Mouse (Mus musculus): ENCODE results near the gene Fscn1. TPM values are rescaled to one million over a fixed set of nuclear protein-coding genes. Genes with fewer than 3 reads are reported as not detected.

Fscn1 gene
- total and polyA plus RNA-seq, 2 experiments from 2014 or later, result 77.9 to 104 TPM

DNA sequence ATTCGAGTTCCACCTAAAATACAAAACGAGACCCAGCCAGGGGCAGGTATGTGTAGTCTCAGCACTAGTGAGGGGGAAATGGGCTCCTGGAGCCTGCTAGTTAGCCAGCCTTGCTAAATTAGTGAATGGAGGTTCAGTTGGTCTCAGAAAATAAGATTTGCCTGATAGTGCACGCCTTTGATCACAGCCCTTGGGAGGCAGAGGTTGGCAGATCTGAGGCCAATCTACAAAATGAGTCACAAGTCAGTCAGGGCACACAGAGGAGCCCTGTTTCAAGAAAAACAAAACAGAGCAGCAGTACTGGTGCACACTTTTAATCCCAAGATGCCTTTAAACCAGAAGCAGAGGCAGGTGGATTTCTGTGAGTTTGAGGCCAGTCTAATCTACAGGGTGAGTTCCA lies 29.0 kb downstream of the Fscn1 start:
- Histone ChIP-seq H3K27ac (ENCODE audit: low read depth) (no peak overlapping the region), H3K27me3 (ENCODE audit: control insufficient read depth, insufficient read depth, low read length) (no peaks in the 10 kb centered on the region), H3K4me3 (ENCODE audit: low read depth, low read length) (no peak overlapping the region), H3K4me2 (ENCODE audit: low read depth, low read length) (no peak overlapping the region), H3K36me3 (replicated peaks; ENCODE audit: control insufficient read depth, insufficient read depth, low read length) (peaks cover 32% of the 10 kb centered on the region), H3K4me1 (ENCODE audit: control insufficient read depth, insufficient read depth) (peaks cover 3% of the 10 kb centered on the region; the same call in 1 of the 2 replicates), H3K9ac (replicated peaks; ENCODE audit: low read depth, low read length) (no peak overlapping the region), H3K9me3 (replicated peaks; ENCODE audit: control insufficient read depth, low read length) (no peaks in the 10 kb centered on the region)
- DNase-seq (ENCODE audit: low spot score) (no peak), ATAC-seq (ENCODE audit: insufficient read depth, low read depth) (no peak)
- WGBS, result 82% methylated on average over 3 of the region's 3 CpGs
- TF ChIP-seq CTCF (IDR thresholded peaks at IDR 0.05; ENCODE audit: low read depth) (no peak), EP300 (IDR thresholded peaks at IDR 0.05; ENCODE audit: low read depth) (no peak)

DNA sequence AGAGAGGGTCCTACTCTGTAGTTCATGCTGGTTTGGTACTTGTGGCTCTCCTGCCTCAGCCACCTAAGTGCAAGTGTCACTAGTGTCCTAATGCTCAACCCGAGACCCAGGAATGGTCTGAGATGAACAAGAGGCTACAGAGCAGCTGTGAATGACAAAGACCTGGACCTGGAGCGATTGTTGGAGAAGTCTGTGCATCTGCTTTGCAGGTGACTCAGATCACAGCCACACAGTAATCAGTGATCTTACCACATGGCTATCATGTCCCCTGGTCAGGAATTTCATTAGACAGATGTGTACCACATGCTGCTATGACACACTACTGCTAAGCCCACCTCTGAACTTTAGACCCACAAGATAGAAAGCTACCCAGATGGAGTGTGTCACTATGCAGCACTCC lies 34.6 kb downstream of the Fscn1 start:
- no peak overlapping the region for H3K27ac ChIP-seq (ENCODE audit: low read depth)
- no peaks in the 10 kb centered on the region for H3K9me3 ChIP-seq (replicated peaks; ENCODE audit: control insufficient read depth, low read length)
- DNase-seq (ENCODE audit: low spot score), result no peak
- no peaks in the 10 kb centered on the region for H3K27me3 ChIP-seq (ENCODE audit: control insufficient read depth, insufficient read depth, low read length)
- no peak for TF ChIP-seq EP300 (IDR thresholded peaks at IDR 0.05; ENCODE audit: low read depth)
- TF ChIP-seq CTCF (IDR thresholded peaks at IDR 0.05; ENCODE audit: low read depth), result no peak
- 85% methylated on average over 2 of the region's 2 CpGs for WGBS
- no peak overlapping the region for H3K4me2 ChIP-seq (ENCODE audit: low read depth, low read length)
- ATAC-seq (ENCODE audit: insufficient read depth, low read depth), result no peak
- H3K9ac ChIP-seq (replicated peaks; ENCODE audit: low read depth, low read length), result no peak overlapping the region
- H3K36me3 ChIP-seq (replicated peaks; ENCODE audit: control insufficient read depth, insufficient read depth, low read length), result peaks cover 42% of the 10 kb centered on the region
- H3K4me1 ChIP-seq (ENCODE audit: control insufficient read depth, insufficient read depth), result no peaks in the 10 kb centered on the region
- no peak overlapping the region for H3K4me3 ChIP-seq (ENCODE audit: low read depth, low read length)

DNA sequence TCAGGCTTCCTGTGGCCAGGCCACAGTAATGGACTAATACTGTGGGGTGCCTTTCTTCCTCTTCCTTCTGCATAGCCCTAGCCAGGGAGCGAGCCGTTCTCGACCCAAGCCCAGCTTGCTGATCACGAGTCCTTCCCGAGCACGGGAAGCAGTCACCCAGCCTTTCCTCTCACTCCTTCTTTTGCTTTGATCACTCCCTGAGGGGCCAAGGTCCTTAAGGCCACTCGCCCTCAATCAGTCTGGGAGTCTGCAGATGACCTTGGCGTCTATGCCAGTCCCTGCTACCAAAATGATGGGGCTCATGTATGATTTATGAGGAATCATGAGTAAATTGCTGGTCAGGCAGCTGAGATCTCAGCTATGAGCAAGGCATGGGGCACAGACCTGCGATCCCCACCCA lies 37.4 kb downstream of the Fscn1 start:
- Histone ChIP-seq H3K4me2 (ENCODE audit: low read depth, low read length) (no peak overlapping the region), H3K27me3 (ENCODE audit: control insufficient read depth, insufficient read depth, low read length) (no peaks in the 10 kb centered on the region), H3K27ac (ENCODE audit: low read depth) (peak overlapping the region; percentile 71), H3K36me3 (replicated peaks; ENCODE audit: control insufficient read depth, insufficient read depth, low read length) (peaks cover 31% of the 10 kb centered on the region), H3K9ac (replicated peaks; ENCODE audit: low read depth, low read length) (no peak overlapping the region), H3K9me3 (replicated peaks; ENCODE audit: control insufficient read depth, low read length) (no peaks in the 10 kb centered on the region), H3K4me1 (ENCODE audit: control insufficient read depth, insufficient read depth) (peaks cover 13% of the 10 kb centered on the region; the same call in 1 of the 2 replicates), H3K4me3 (ENCODE audit: low read depth, low read length) (no peak overlapping the region)
- 57% methylated on average over 9 of the region's 9 CpGs for WGBS
- TF ChIP-seq CTCF (IDR thresholded peaks at IDR 0.05; ENCODE audit: low read depth) (no peak), EP300 (IDR thresholded peaks at IDR 0.05; ENCODE audit: low read depth) (no peak)
- DNase-seq (ENCODE audit: low spot score) (no peak), ATAC-seq (ENCODE audit: insufficient read depth, low read depth) (no peak)

DNA sequence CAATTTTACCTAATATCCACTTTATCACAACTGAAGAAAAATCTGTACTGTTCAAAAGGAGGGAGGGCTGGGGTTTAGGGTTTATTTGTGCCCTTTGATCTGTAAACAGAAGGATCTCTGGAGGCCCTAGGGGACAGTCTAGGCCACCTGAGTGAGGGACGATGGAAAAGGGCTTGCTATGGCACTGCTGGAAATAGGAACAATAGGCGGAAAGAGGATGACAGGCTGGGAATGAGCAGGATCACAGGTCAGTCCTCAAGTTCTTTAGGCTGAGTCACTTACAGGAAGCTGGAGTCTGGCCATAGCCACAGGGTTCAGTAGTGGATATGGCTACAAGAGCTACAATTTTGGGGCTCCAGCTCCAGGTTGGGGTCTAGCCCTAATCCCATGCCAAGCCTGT lies 38.0 kb downstream of the Fscn1 start:
- H3K9me3 ChIP-seq (replicated peaks; ENCODE audit: control insufficient read depth, low read length), result no peaks in the 10 kb centered on the region
- H3K36me3 ChIP-seq (replicated peaks; ENCODE audit: control insufficient read depth, insufficient read depth, low read length), result peaks cover 30% of the 10 kb centered on the region
- H3K27me3 ChIP-seq (ENCODE audit: control insufficient read depth, insufficient read depth, low read length), result no peaks in the 10 kb centered on the region
- peaks cover 13% of the 10 kb centered on the region; the same call in 1 of the 2 replicates for H3K4me1 ChIP-seq (ENCODE audit: control insufficient read depth, insufficient read depth)
- no peak overlapping the region for H3K4me2 ChIP-seq (ENCODE audit: low read depth, low read length)
- ATAC-seq (ENCODE audit: insufficient read depth, low read depth), result peak; percentile 54
- peak overlapping the region; percentile 71 for H3K27ac ChIP-seq (ENCODE audit: low read depth)
- TF ChIP-seq EP300 (IDR thresholded peaks at IDR 0.05; ENCODE audit: low read depth) (no peak), CTCF (IDR thresholded peaks at IDR 0.05; ENCODE audit: low read depth) (no peak)
- H3K9ac ChIP-seq (replicated peaks; ENCODE audit: low read depth, low read length), result no peak overlapping the region
- no peak overlapping the region for H3K4me3 ChIP-seq (ENCODE audit: low read depth, low read length)
- 57% methylated on average over 2 of the region's 2 CpGs for WGBS
- peak; percentile 35 for DNase-seq (ENCODE audit: low spot score)

DNA sequence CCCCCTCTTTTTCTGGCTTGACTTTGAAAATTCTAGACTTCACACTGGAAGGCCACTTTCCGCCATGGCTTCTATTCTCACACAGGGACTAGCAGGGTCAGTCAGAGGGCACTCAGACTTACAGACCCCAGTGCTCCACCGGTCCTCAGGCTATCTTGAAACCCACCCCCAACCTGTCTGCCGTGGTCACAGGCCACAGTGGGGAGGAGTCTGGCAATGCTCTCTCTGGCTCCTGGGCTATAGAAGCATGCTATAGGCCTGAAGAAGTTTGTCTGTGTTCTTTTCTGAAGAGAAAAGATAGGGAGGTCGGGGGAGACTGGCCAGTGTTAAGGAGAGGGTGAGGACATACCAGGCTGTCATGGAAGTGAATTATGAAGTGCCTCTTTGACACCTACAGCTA lies 39.9 kb downstream of the Fscn1 start:
- no peak for ATAC-seq (ENCODE audit: insufficient read depth, low read depth)
- TF ChIP-seq EP300 (IDR thresholded peaks at IDR 0.05; ENCODE audit: low read depth), result no peak
- no peak for TF ChIP-seq CTCF (IDR thresholded peaks at IDR 0.05; ENCODE audit: low read depth)
- Histone ChIP-seq H3K27me3 (ENCODE audit: control insufficient read depth, insufficient read depth, low read length) (no peaks in the 10 kb centered on the region), H3K36me3 (replicated peaks; ENCODE audit: control insufficient read depth, insufficient read depth, low read length) (peaks cover 17% of the 10 kb centered on the region; the same call in 1 of the 2 replicates), H3K27ac (ENCODE audit: low read depth) (peak overlapping the region; percentile 89), H3K9me3 (replicated peaks; ENCODE audit: control insufficient read depth, low read length) (no peaks in the 10 kb centered on the region), H3K9ac (replicated peaks; ENCODE audit: low read depth, low read length) (no peak overlapping the region), H3K4me3 (ENCODE audit: low read depth, low read length) (no peak overlapping the region), H3K4me2 (ENCODE audit: low read depth, low read length) (no peak overlapping the region), H3K4me1 (ENCODE audit: control insufficient read depth, insufficient read depth) (peaks cover 13% of the 10 kb centered on the region; the same call in 1 of the 2 replicates)
- no peak for DNase-seq (ENCODE audit: low spot score)
- 35% methylated on average over 4 of the region's 4 CpGs for WGBS
